Mouse (Mus musculus) cortical plate, adult 2 months (tissue): ENCODE results near the gene Cenpp.

Source experiments
- CTCF ChIP-seq: fragments of 200-500 bp; IDR thresholded peaks from 2 replicates; pipeline ENCODE4 v1.5.1; 2011; ENCODE audit warnings: mild to moderate bottlenecking, control low read depth, low read length; ENCODE audit not compliant: insufficient read depth; ENCODE audit errors: extremely low read depth
- POLR2A ChIP-seq: fragments of 200-500 bp; IDR thresholded peaks from 2 replicates; pipeline ENCODE4 v1.6.1; 2011; ENCODE audit warnings: mild to moderate bottlenecking, low read length, control low read depth; ENCODE audit not compliant: insufficient read depth; ENCODE audit errors: extremely low read depth

DNA sequence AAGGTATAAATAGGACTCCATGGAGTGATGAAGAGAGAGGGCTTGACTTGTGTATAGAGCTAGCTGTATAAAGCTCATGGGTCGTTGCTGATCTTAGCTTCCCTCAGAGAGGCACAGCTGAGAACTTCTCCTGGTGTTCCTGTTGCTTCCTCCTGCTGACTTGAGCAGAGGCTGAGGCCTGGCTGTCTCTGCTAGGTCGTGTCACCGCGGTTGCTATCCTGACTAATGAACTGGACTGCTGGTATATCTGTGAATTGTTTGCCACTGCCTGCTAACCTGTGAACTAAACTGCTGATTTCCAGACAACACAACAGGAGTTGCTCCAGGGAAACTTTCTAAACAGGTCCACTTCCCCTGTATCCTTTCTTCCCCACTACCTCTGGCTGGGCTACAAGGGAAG lies 182.3 kb downstream of the Cenpp start:
- TF ChIP-seq CTCF (no peak), POLR2A (no peak)
